Mouse (Mus musculus): Measurements from ENCODE around the gene Bcl2l2.

Gene Bcl2l2

GRCm38 (mm10) chr14:54893651-54894181, 10.5 kb downstream of the Bcl2l2 start:
- ATAC-seq (ENCODE audit: low TSS enrichment): peak; percentile 95

DNA sequence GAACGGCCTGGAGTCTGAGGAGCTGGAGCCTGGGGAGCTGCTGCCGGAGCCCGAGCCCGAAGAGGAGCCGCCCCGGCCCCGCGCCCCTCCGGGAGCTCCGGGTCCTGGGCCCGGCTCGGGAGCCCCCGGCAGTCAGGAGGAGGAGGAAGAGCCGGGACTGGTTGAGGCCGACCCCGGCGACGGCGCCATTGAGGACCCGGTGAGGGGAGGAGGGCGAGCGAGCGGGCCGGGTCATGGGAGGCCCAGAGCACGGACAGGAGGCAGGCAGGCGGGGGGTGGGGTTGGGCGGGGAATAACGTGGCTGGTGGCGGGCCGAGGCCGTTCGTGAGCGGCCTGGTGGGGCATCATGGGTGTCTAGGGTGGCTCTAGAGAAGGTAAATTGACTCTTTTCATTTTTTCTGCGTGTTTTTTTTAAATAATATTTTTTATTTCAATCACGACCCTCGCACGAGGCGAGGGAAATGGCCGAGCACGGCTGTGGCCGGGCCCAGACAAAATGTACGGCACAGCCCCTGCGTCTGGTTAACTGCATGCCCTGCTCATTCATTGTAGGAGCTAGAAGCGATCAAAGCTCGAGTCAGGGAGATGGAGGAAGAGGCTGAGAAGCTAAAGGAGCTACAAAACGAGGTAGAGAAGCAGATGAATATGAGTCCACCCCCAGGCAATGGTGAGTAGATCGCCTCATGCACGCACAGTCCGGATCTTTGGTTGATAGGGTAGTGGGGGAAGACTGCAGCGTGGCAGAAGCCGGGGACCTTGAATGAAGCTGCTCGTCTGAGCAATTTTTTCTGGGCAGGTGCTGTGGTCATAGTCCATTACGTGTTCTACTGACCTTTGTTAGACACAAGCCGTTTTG, 11.3 kb downstream of the Bcl2l2 start:
- ATAC-seq (ENCODE audit: low TSS enrichment): peak; percentile 3; the same call in 1 of the 2 replicates

DNA sequence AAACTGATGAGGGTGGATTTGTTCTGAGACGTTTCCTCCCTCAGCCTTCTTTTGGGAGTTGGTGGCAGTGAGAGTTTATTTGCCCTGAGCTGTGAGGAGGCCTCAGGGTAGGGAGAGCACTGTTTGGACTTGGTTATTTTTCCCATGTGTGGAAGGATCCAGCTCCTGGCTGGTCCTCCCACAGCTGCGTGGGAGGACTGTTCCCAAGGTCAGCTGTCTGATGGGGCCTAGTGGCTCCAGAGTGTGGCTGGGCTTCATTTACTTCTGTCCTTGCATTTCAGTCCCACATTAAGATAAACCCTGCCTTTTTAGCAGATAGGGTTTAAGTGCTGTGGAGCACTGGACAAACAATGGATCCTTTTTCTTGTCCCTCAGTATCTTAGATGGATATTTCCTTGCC, 14.3 kb downstream of the Bcl2l2 start:
- no peak for ATAC-seq (ENCODE audit: low TSS enrichment)

- peak; percentile 66 for ATAC-seq (ENCODE audit: low TSS enrichment)
Measured at GRCm38 (mm10) chr14:54900383-54900782, 17.2 kb downstream of the Bcl2l2 start.

DNA sequence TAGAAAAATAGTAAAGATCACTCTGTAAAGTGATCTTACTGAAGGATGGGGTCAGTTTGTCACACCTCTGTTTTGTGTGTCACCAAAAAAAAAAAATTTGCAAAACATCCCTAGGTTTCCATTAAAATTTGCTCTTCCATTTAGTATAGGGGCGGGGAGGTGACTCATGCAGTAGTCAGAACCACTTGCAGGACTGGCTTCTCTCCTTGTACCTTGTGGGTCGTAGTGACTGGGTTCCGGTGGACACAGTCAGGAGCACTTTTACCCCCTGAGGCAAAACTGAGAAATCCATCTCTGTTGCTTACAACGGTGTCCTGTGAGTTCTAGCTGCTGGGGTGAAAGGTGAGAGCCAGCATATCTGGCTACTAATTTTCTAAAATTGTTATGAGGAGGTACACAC, 20.5 kb downstream of the Bcl2l2 start:
- no peak for ATAC-seq (ENCODE audit: low TSS enrichment)

DNA sequence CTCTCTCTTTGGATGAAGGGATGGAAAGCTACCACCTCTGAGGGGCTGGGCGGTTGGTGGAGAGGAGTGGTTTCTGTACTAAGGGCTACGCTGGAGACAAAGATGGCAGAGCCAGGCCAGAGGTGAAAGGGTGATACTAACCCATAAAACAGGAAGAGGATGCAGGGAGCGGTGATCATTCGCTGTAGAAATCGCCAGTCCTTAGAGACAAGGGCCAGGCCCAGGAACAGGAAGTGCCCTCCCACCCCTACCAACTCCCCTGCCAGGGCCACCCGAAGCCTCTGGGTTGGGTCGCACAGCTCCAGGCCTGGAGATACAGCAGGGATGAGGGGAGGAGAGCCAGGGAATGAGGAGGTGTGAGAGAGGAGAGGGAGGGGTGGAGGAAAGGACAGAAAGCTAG, 25.5 kb downstream of the Bcl2l2 start:
- ATAC-seq (ENCODE audit: low TSS enrichment): no peak

DNA sequence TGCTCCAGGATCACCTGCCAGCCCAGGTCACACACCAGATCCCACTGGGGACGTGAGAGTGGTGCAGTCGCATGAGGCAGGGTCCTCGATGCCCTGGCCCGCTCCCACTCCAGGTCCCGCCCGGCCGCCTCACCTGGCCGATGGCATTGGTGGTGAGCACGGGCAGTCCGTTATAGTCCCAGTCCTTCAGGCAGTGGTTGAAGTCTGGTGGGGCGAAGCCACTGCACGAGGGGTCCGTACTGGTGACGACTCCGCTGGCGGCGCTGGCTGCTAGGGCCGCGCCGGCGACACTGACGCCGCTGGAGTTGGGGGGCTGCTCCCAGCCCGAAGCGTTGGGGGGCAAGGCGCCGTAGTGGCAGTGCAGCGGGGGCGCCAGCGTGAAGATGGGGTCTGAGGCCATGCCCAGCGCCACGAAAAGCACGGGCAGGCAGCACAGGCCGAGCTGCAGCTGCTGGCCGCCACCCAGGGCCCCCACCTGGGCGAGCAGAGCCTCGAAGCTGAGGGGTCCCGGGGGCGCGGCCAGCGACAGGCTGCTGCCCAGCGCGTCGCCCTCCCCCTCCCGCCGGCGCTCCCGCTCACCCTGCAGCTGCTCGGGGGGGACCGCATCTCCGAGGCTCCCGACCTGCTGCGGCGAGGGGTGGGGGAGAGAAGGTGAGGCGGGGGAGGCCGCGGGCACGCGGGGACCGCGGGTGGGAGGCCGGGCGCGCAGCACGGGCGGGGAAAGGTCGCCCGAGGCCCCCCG, 29.1 kb downstream of the Bcl2l2 start:
- peak; percentile 15; the same call in 1 of the 2 replicates for ATAC-seq (ENCODE audit: low TSS enrichment)

DNA sequence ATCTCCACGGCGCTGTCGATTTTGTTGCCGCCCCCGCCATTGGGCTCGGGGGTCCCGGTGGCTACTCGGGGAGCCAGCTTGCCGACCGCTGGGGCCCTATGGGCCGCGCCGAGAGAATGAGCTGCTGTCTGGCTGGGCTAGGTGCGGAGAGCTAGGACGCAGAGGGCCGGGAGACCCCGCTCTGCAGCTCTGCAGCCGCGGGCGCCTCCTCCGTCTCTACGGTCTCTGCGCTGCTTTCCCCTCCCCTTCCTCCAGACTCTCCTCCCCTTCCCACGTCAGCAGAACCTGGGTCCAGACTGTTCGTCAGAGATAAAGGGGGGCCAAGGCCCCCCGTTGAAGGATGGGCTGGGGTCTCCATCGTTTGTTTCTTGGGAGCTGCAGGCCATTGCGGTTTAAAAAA, 29.7 kb downstream of the Bcl2l2 start, which contains the start of gene Slc22a17:
Gene Slc22a17 (minus strand): TSS at position 247 of the 400 bp plus-strand sequence.
- ATAC-seq (ENCODE audit: low TSS enrichment): peak; percentile 92

GRCm38 (mm10) chr14:54913343-54913742, 30.2 kb downstream of the Bcl2l2 start:
- ATAC-seq (ENCODE audit: low TSS enrichment): peak; percentile 21

- no peak for ATAC-seq (ENCODE audit: low TSS enrichment)
Measured at GRCm38 (mm10) chr14:54920076-54920685, 37.0 kb downstream of the Bcl2l2 start.

- no peak for ATAC-seq (ENCODE audit: low TSS enrichment)
Measured at GRCm38 (mm10) chr14:54924641-54925348, 41.6 kb downstream of the Bcl2l2 start.

GRCm38 (mm10) chr14:54925349-54926342, 42.5 kb downstream of the Bcl2l2 start, which contains the start of gene Efs:
Gene Efs, minus strand, starts transcription at chr14:54926126.
- peak; percentile 40 for ATAC-seq (ENCODE audit: low TSS enrichment)

DNA sequence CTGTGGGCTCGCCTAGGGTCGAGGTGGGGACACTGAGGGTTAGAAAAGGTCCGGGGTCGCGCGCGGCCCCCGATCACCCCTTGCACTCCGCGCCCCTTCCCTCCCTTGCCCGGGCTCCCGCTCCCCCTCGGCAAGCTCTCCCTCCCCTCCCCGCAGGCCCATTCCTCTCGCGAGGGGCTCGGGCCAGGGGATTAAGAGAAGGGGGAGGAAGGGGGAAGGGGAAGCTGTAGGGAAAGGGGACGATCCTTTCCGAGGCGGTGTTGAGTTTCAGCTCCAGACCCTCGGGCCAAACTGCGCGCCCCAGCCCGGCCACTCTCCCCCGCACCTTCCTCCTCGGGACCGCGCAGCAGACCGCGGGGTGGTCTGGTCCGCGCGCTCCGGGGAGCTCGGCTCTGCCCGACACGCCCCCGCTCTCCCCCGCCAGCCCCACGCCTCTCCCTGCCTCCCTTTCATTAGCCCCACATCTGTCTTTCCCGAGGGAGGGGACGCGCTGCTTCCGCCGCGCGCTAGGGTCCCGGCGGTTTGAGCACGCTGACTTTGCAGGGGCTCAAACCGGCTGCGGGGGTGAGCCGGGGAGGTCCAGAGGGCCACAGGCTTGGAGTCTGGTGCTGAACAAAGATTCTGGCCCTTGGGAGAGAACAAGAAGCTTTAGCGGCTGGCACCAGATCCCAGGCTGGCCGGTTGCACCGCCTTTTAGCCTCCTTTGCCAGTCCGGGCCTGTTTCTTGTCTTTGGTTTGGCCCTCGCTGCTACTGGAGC, 43.4 kb downstream of the Bcl2l2 start:
- peak; percentile 34 for ATAC-seq (ENCODE audit: low TSS enrichment)

GRCm38 (mm10) chr14:54927296-54927695, 44.1 kb downstream of the Bcl2l2 start:
- ATAC-seq (ENCODE audit: low TSS enrichment): no peak

DNA sequence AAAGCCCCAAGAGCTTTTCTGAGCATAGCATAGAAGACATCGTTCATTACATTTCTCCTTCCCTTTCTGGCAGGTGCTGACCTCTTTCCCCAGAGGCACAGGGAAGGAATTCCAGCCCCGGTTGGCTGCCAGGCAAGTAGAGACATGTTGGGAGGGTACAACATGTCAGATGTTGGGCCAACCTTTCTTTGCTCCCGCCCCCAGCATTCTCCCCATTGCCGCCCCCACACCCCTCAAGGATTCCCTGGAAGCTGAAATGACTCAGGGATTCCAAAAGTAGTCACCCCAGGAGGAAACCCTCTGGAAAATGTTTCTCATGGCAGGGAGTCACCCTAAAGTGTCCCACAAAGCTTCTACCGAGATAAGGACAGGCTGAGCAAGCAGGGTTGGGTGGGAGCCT, 46.6 kb downstream of the Bcl2l2 start:
- ATAC-seq (ENCODE audit: low TSS enrichment): no peak

DNA sequence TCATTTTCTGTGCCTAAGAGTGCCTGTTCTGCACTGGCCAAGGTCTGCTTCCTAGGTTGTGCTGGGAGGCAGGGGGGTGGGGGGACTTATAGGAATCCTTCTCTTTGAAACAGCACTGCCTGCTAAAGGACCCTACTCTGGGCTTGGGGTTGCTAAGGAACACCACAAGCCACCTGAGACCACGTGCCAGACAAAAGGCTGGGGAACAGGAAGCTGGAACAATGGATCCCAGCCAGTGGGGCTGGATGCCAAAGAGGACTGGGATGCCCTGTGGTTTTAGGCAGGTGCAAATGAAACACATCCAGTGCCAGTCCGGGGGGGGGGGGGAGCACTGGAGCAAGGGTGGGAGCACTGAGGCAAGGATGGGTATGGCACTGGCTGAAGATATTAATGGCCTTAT, 47.3 kb downstream of the Bcl2l2 start:
- ATAC-seq (ENCODE audit: low TSS enrichment): no peak

DNA sequence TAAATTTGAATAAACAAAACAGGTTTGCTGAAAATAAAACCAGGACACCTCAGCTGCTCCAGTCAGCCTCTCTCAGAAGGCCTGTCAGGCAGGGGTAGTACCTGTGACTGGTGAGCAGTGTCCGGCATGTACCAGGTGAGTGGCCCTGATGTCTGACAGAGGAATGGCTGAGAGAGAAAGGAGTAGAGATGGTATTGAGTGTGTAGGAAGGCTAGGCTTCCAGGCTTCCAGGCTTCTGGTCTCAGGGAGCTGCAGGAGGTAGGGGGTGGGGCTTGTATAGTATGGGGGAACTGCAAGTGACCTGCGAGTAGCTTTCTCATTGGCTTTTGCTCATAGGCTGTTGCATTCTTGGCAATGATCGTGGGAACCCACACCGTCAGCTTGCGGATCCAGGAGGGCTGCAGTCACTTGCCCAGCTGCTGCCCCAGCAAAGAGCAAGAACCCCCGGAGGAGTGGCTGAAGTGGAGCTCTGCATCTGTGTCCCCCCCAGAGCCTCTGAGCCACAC, 49.5 kb downstream of the Bcl2l2 start, which contains the start of gene Il25:
Gene Il25 (plus strand): TSS at position 51 of the 506 bp plus-strand sequence.
- ATAC-seq (ENCODE audit: low TSS enrichment): no peak

DNA sequence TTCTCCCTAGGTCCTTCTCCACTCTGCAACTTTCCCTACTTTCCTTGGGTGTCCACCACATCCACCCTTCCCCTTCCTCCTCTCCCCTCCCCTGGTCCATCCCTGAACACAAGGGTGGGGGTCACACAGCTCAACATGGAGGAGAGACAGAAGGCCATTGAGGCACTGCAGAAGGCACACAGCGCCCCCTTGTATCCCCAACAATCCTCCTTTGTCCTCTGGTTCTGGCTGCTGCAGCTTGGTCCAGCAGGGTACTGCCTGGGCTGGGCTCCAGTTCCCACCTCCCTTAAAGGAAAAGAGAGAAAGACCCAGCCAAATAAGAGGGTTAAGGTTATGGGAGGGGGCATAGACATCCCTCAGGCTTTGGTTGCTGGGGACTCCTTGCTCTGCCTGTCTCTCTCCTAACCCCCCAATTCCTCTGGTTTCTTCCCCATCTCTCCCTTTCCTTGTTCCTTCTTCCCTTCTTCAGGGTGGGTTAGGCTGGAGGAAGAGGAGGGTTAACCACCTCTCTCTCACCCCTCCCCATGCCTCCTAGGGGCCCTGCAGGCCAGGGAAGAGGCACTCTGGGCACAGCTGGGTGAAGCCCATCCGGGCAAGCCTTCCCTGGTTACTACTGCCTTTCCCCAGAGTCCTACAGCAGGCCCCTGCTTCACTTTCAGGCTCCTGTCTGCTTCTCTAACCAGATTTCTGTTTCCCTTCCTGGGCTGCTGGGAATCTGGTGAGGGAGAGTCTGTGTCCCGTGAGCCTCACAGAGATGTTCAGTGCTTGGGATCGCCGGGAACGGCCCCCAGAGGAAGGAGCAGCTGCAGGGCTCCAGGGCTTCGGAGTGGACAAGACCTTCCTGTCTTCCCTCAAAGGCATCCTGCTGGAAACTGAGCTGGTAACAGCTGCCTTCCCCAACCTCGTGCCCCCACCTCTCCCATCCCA, 53.0 kb downstream of the Bcl2l2 start, which contains the start of gene Cmtm5:
Gene Cmtm5 (plus strand): TSS at position 358 of the 927 bp plus-strand sequence.
- ATAC-seq (ENCODE audit: low TSS enrichment): peak; percentile 88
